ENCODE assay signal across 26 mouse cellular contexts in the genomic region with DNA sequence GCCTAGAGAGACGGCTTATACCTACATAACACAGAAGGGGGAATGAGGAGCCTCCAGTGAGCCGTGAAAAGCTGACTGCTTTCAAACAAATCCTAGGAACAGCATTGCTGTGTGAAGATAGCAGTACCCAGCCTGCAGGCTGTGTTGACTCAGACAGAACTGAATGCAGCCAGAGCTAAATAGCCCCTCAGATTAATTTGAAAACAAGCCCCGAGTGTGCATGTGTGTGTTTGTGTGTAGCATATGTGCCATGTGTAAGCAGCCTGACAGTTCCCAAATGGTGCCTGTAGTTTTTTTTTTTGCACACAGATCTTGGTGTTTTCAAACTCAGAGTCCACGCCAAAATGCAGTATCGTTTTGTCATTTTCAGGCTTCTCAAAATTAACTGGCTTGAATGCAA. TPM values are rescaled to one million over a fixed set of nuclear protein-coding genes. Genes with fewer than 3 reads are reported as not detected.
DNase-seq lines count a peak whose midpoint lies in the region; ATAC-seq and TF ChIP-seq lines count a peak whose summit lies in the region.
"Had no signal": no experiment of that assay in that cellular context is flagged by ENCODE, and none has a peak within 500 bp of the region (broad histone marks: within the 10 kb centered on the region; RNA-seq: fewer than 3 reads in every experiment).

No protein-coding gene starts in this region.

- WGBS in hindbrain, embryonic 11.5 days: 75% methylated on average over 5 of the region's 5 CpGs
- 61% methylated on average over 5 of the region's 5 CpGs for WGBS in hindbrain, postnatal 0 days
- 63% methylated on average over 5 of the region's 5 CpGs for WGBS in midbrain, embryonic 14.5 days
- 65% methylated on average over 5 of the region's 5 CpGs for WGBS in midbrain, embryonic 11.5 days
- 42% methylated on average over 5 of the region's 5 CpGs for WGBS in forebrain, postnatal 0 days
- WGBS in neural tube, embryonic 12.5 days: 71% methylated on average over 5 of the region's 5 CpGs

- no peak overlapping the region for H3K4me2 ChIP-seq in hindbrain, embryonic 11.5 days (replicated peaks; ENCODE audit: low read depth, low read length)
- no peak overlapping the region for H3K4me2 ChIP-seq in hindbrain, postnatal 0 days (ENCODE audit: low read depth, low read length)
- H3K4me2 ChIP-seq in midbrain, embryonic 14.5 days (ENCODE audit: low read length): no peak overlapping the region
- no peak overlapping the region for H3K4me2 ChIP-seq in midbrain, embryonic 11.5 days
- H3K4me2 ChIP-seq in forebrain, postnatal 0 days (ENCODE audit: low read depth): no peak overlapping the region
- H3K4me2 ChIP-seq in neural tube, embryonic 12.5 days (replicated peaks): no peak overlapping the region
- H3K4me2 ChIP-seq: embryonic facial prominence, embryonic 12.5 days; heart, embryonic 15.5 days; intestine, embryonic 15.5 days; limb, embryonic 13.5 days; liver, embryonic 12.5 days had no signal

- no peak overlapping the region for H3K4me3 ChIP-seq in hindbrain, embryonic 11.5 days (ENCODE audit: low read depth, low read length)
- no peak overlapping the region for H3K4me3 ChIP-seq in hindbrain, postnatal 0 days (ENCODE audit: low read length)
- H3K4me3 ChIP-seq in midbrain, embryonic 14.5 days (replicated peaks; ENCODE audit: low read depth, low read length): no peak overlapping the region
- H3K4me3 ChIP-seq in midbrain, embryonic 11.5 days (ENCODE audit: low read depth, low read length): no peak overlapping the region
- H3K4me3 ChIP-seq in forebrain, postnatal 0 days (ENCODE audit: low read depth, low read length): no peak overlapping the region
- no peak overlapping the region for H3K4me3 ChIP-seq in neural tube, embryonic 12.5 days
- H3K4me3 ChIP-seq: embryonic facial prominence, embryonic 12.5 days; gastrocnemius, adult 2 months; heart, embryonic 15.5 days; intestine, embryonic 15.5 days; limb, embryonic 13.5 days; liver, embryonic 12.5 days had no signal

- TF ChIP-seq CTCF in hindbrain, postnatal 0 days (IDR thresholded peaks at IDR 0.05; ENCODE audit: low read depth): no peak
- no peak for TF ChIP-seq CTCF in forebrain, postnatal 0 days (IDR thresholded peaks at IDR 0.05; ENCODE audit: low read depth)

- no peak overlapping the region for H3K9ac ChIP-seq in hindbrain, embryonic 11.5 days (ENCODE audit: low read depth, low read length)
- H3K9ac ChIP-seq in hindbrain, postnatal 0 days (replicated peaks; ENCODE audit: low read length): no peak overlapping the region
- H3K9ac ChIP-seq in midbrain, embryonic 14.5 days (replicated peaks; ENCODE audit: low read length): no peak overlapping the region
- H3K9ac ChIP-seq in midbrain, embryonic 11.5 days (ENCODE audit: low read length): no peak overlapping the region
- no peak overlapping the region for H3K9ac ChIP-seq in forebrain, postnatal 0 days
- H3K9ac ChIP-seq in neural tube, embryonic 12.5 days: no peak overlapping the region
- H3K9ac ChIP-seq: embryonic facial prominence, embryonic 12.5 days; heart, embryonic 15.5 days; intestine, embryonic 15.5 days; limb, embryonic 13.5 days; liver, embryonic 12.5 days had no signal

- H3K27me3 ChIP-seq in hindbrain, embryonic 11.5 days (ENCODE audit: control insufficient read depth, insufficient read depth, low read length): no peaks in the 10 kb centered on the region
- no peaks in the 10 kb centered on the region for H3K27me3 ChIP-seq in hindbrain, postnatal 0 days (ENCODE audit: insufficient read depth, low read length)
- no peaks in the 10 kb centered on the region for H3K27me3 ChIP-seq in midbrain, embryonic 14.5 days (ENCODE audit: control insufficient read depth, insufficient read depth, low read length)
- H3K27me3 ChIP-seq in midbrain, embryonic 11.5 days (ENCODE audit: control insufficient read depth, insufficient read depth, low read length): no peaks in the 10 kb centered on the region
- no peaks in the 10 kb centered on the region for H3K27me3 ChIP-seq in forebrain, postnatal 0 days (ENCODE audit: insufficient read depth, low read length)
- H3K27me3 ChIP-seq in neural tube, embryonic 12.5 days (replicated peaks): no peaks in the 10 kb centered on the region
- H3K27me3 ChIP-seq: CH12.LX; embryonic facial prominence, embryonic 12.5 days; heart, embryonic 15.5 days; intestine, embryonic 15.5 days; limb, embryonic 13.5 days; liver, embryonic 12.5 days; Patski had no signal

- no peak for DNase-seq in hindbrain, embryonic 11.5 days (ENCODE audit: low spot score)
- DNase-seq in hindbrain, postnatal 0 days (ENCODE audit: low spot score): no peak
- peak; percentile 41 for DNase-seq in midbrain, embryonic 14.5 days
- DNase-seq in midbrain, embryonic 11.5 days (ENCODE audit: low spot score, missing footprints): no peak
- DNase-seq in forebrain, postnatal 0 days: peak; percentile 58
- no peak for DNase-seq in ovary, postnatal 36 days (ENCODE audit: low spot score)
- DNase-seq in right cerebral cortex, postnatal 4 days: no peak
- DNase-seq: adrenal gland, adult 2 months; B cell, adult 2 months; cerebellum, adult 2 months; cerebellum, postnatal 25 days; heart, postnatal 4 days; kidney, postnatal 4 days; lung, adult 18-20 months; lung, postnatal 10 days; thymus, postnatal 14 days had no signal

- peak overlapping the region; percentile 69; the same call in 1 of the 2 replicates for H3K27ac ChIP-seq in hindbrain, embryonic 11.5 days (ENCODE audit: low read depth, low read length)
- H3K27ac ChIP-seq in hindbrain, postnatal 0 days: no peak overlapping the region
- peak overlapping the region; percentile 69 for H3K27ac ChIP-seq in midbrain, embryonic 14.5 days (replicated peaks; ENCODE audit: low read depth, low read length)
- no peak overlapping the region for H3K27ac ChIP-seq in midbrain, embryonic 11.5 days (ENCODE audit: low read depth, low read length)
- no peak overlapping the region for H3K27ac ChIP-seq in forebrain, postnatal 0 days (ENCODE audit: low read depth, low read length)
- peak overlapping the region; percentile 32; the same call in 1 of the 2 replicates for H3K27ac ChIP-seq in neural tube, embryonic 12.5 days
- H3K27ac ChIP-seq: embryonic facial prominence, embryonic 12.5 days; intestine, embryonic 15.5 days; limb, embryonic 13.5 days; liver, embryonic 12.5 days had no signal

- ATAC-seq in hindbrain, embryonic 11.5 days (ENCODE audit: low FRiP score): no peak
- no peak for ATAC-seq in hindbrain, postnatal 0 days
- no peak for ATAC-seq in midbrain, embryonic 14.5 days (ENCODE audit: low FRiP score, low TSS enrichment)
- no peak for ATAC-seq in midbrain, embryonic 11.5 days (ENCODE audit: low FRiP score)
- ATAC-seq in forebrain, postnatal 0 days: peak; percentile 86
- ATAC-seq in neural tube, embryonic 12.5 days (ENCODE audit: low FRiP score, low read depth): no peak
- ATAC-seq: intestine, embryonic 15.5 days; liver, embryonic 12.5 days; Patski had no signal

- H3K4me1 ChIP-seq in hindbrain, embryonic 11.5 days (replicated peaks; ENCODE audit: control insufficient read depth, insufficient read depth, low read length): peaks cover 5% of the 10 kb centered on the region
- H3K4me1 ChIP-seq in hindbrain, postnatal 0 days (ENCODE audit: insufficient read depth, low read length): no peaks in the 10 kb centered on the region
- H3K4me1 ChIP-seq in midbrain, embryonic 14.5 days (ENCODE audit: control insufficient read depth, insufficient read depth, low read length): peaks cover 21% of the 10 kb centered on the region
- peaks cover 11% of the 10 kb centered on the region for H3K4me1 ChIP-seq in midbrain, embryonic 11.5 days (ENCODE audit: control insufficient read depth, insufficient read depth, low read length)
- H3K4me1 ChIP-seq in forebrain, postnatal 0 days (ENCODE audit: insufficient read depth): no peaks in the 10 kb centered on the region
- H3K4me1 ChIP-seq in neural tube, embryonic 12.5 days: peaks cover 50% of the 10 kb centered on the region
- H3K4me1 ChIP-seq: intestine, embryonic 15.5 days had no signal

- no peaks in the 10 kb centered on the region; the same call in 1 of the 2 replicates for H3K9me3 ChIP-seq in hindbrain, embryonic 11.5 days (ENCODE audit: control insufficient read depth, low read length)
- H3K9me3 ChIP-seq in hindbrain, postnatal 0 days (ENCODE audit: low read length): no peaks in the 10 kb centered on the region
- peaks cover 6% of the 10 kb centered on the region for H3K9me3 ChIP-seq in midbrain, embryonic 14.5 days (ENCODE audit: control insufficient read depth, low read length)
- no peaks in the 10 kb centered on the region for H3K9me3 ChIP-seq in midbrain, embryonic 11.5 days (ENCODE audit: control insufficient read depth, low read length)
- H3K9me3 ChIP-seq in forebrain, postnatal 0 days (ENCODE audit: low read length): peaks cover 8% of the 10 kb centered on the region
- H3K9me3 ChIP-seq in neural tube, embryonic 12.5 days: peaks cover 7% of the 10 kb centered on the region; the same call in 1 of the 2 replicates
- H3K9me3 ChIP-seq: embryonic facial prominence, embryonic 12.5 days; G1E; heart, embryonic 15.5 days; intestine, embryonic 15.5 days; limb, embryonic 13.5 days; liver, embryonic 12.5 days had no signal

- H3K36me3 ChIP-seq in hindbrain, embryonic 11.5 days (ENCODE audit: control insufficient read depth, insufficient read depth, low read length): 0 out of 2 replicates have a peak, but pooled peaks cover 5% of the 10 kb centered on the region
- H3K36me3 ChIP-seq in hindbrain, postnatal 0 days (ENCODE audit: insufficient read depth, low read length): peaks cover 14% of the 10 kb centered on the region; the same call in 1 of the 2 replicates
- peaks cover 16% of the 10 kb centered on the region for H3K36me3 ChIP-seq in midbrain, embryonic 14.5 days (ENCODE audit: control insufficient read depth, insufficient read depth, low read length)
- peaks cover 5% of the 10 kb centered on the region for H3K36me3 ChIP-seq in midbrain, embryonic 11.5 days (ENCODE audit: control insufficient read depth, insufficient read depth, low read length)
- peaks cover 43% of the 10 kb centered on the region for H3K36me3 ChIP-seq in forebrain, postnatal 0 days (ENCODE audit: insufficient read depth)
- peaks cover 27% of the 10 kb centered on the region for H3K36me3 ChIP-seq in neural tube, embryonic 12.5 days

RNA-seq across cellular contexts. Expression of gene Vapb, which starts 43.6 kb away (rescaled TPM):
- 16.1 and 18.1 TPM in 2 replicates for polyA plus RNA-seq in hindbrain, embryonic 11.5 days (2014; fragmentation: Nextera tagmentation; extraction: Ambion mirVana)
- 31.4 and 34.1 TPM in 2 replicates for total RNA-seq in hindbrain, postnatal 0 days (2014; rRNA removed)
- 15.8 and 18.8 TPM in 2 replicates for polyA plus RNA-seq in hindbrain, postnatal 0 days (2015; fragmentation: Nextera tagmentation; extraction: Ambion mirVana)
- polyA plus RNA-seq in midbrain, embryonic 14.5 days (2014; fragmentation: Nextera tagmentation; extraction: Ambion mirVana): 14.8 and 24.3 TPM in 2 replicates
- 13.7 and 13.8 TPM in 2 replicates for polyA plus RNA-seq in midbrain, embryonic 11.5 days (2014; fragmentation: Nextera tagmentation; extraction: Ambion mirVana)
- 40.2 and 41.8 TPM in 2 replicates for total RNA-seq in forebrain, postnatal 0 days (2014; rRNA removed)
- polyA plus RNA-seq in forebrain, postnatal 0 days (2015; fragmentation: Nextera tagmentation; extraction: Ambion mirVana): 12.4 and 13.6 TPM in 2 replicates
- 15.7 and 19.1 TPM in 2 replicates for polyA plus RNA-seq in neural tube, embryonic 12.5 days (2016; fragmentation: Nextera tagmentation; extraction: Ambion mirVana)

Comparison
In these comparisons a context has a peak if more than half of its experiments do, and no peak if none do; other contexts are left out.
1. DNase-seq: peak in midbrain, embryonic 14.5 days (single experiment) and forebrain, postnatal 0 days (single experiment); none in hindbrain, embryonic 11.5 days (single experiment), hindbrain, postnatal 0 days (single experiment), midbrain, embryonic 11.5 days (single experiment), ovary, postnatal 36 days (single experiment) and right cerebral cortex, postnatal 4 days (single experiment).
2. H3K27ac ChIP-seq: peak in hindbrain, embryonic 11.5 days (single experiment), midbrain, embryonic 14.5 days (single experiment) and neural tube, embryonic 12.5 days (single experiment); none in hindbrain, postnatal 0 days (single experiment), midbrain, embryonic 11.5 days (single experiment) and forebrain, postnatal 0 days (single experiment).